24 mouse cellular contexts compared by ENCODE assay signal in the genomic region with DNA sequence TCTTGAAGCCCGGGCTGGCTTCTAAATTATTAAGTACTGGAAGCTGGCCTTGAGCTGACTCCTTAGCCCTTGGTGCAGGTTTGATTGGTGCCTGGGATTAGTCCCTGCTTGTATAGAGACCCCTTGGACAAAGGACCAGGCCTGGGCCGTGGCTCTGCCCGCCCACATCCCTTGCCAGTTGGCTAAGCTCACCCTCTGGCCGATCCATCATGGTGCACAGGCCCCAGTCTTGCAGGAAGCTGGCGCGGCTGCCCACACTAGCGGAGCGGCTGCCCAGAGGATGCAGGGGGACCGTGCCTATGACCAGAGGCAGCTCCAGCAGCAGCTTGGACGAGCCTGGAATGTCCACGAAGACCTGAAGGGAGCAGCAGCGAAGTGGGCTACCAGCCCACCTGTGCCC. TPM values are rescaled to one million over a fixed set of nuclear protein-coding genes. Genes with fewer than 3 reads are reported as not detected.
A peak's percentile ranks its signal among the peaks of the same experiment; 100 is the strongest.
DNase-seq lines count a peak whose midpoint lies in the region; ATAC-seq and TF ChIP-seq lines count a peak whose summit lies in the region.
"Had no signal": no experiment of that assay in that cellular context is flagged by ENCODE, and none has a peak within 500 bp of the region (broad histone marks: within the 10 kb centered on the region; RNA-seq: fewer than 3 reads in every experiment).

No protein-coding gene starts in this region.

- TF ChIP-seq CTCF in liver, embryonic 14.5 days (IDR thresholded peaks at IDR 0.05; ENCODE audit: low read depth) = no peak

- 88% methylated on average over 12 of the region's 12 CpGs for WGBS in midbrain, embryonic 10.5 days
- 88% methylated on average over 12 of the region's 12 CpGs for WGBS in midbrain, embryonic 13.5 days
- 89% methylated on average over 12 of the region's 12 CpGs for WGBS in liver, embryonic 14.5 days (ENCODE audit: insufficient replicate concordance)

- no peak overlapping the region for H3K4me2 ChIP-seq in midbrain, embryonic 13.5 days (replicated peaks)
- H3K4me2 ChIP-seq in liver, embryonic 14.5 days (ENCODE audit: low read depth) = peak overlapping the region; percentile 83
- H3K4me2 ChIP-seq: forebrain, embryonic 13.5 days; hindbrain, embryonic 15.5 days had no signal

- H3K27me3 ChIP-seq in midbrain, embryonic 10.5 days (ENCODE audit: low read depth, poor library complexity, severe bottlenecking) = no peaks in the 10 kb centered on the region
- H3K27me3 ChIP-seq in midbrain, embryonic 13.5 days = no peaks in the 10 kb centered on the region
- H3K27me3 ChIP-seq in liver, embryonic 14.5 days (ENCODE audit: control insufficient read depth, insufficient read depth, low read length) = no peaks in the 10 kb centered on the region
- H3K27me3 ChIP-seq: forebrain, embryonic 13.5 days; hindbrain, embryonic 15.5 days had no signal

- no peaks in the 10 kb centered on the region for H3K9me3 ChIP-seq in midbrain, embryonic 10.5 days (replicated peaks)
- H3K9me3 ChIP-seq in midbrain, embryonic 13.5 days = no peaks in the 10 kb centered on the region
- no peaks in the 10 kb centered on the region for H3K9me3 ChIP-seq in liver, embryonic 14.5 days (ENCODE audit: control insufficient read depth, low read length)
- H3K9me3 ChIP-seq: forebrain, embryonic 13.5 days; hindbrain, embryonic 15.5 days; limb, embryonic 10.5 days had no signal

- TF ChIP-seq EP300 in liver, embryonic 14.5 days (IDR thresholded peaks at IDR 0.05; ENCODE audit: low read depth) = no peak

- ATAC-seq in midbrain, embryonic 13.5 days = no peak
- no peak for ATAC-seq in liver, embryonic 14.5 days (ENCODE audit: insufficient read depth)
- ATAC-seq: forebrain, embryonic 13.5 days; lung, postnatal 0 days had no signal

- H3K36me3 ChIP-seq in midbrain, embryonic 10.5 days = peaks cover 22% of the 10 kb centered on the region
- H3K36me3 ChIP-seq in midbrain, embryonic 13.5 days = peaks cover 18% of the 10 kb centered on the region; the same call in 1 of the 2 replicates
- peaks cover 22% of the 10 kb centered on the region for H3K36me3 ChIP-seq in liver, embryonic 14.5 days (replicated peaks; ENCODE audit: control insufficient read depth, insufficient read depth, low read depth)
- H3K36me3 ChIP-seq: hindbrain, embryonic 15.5 days had no signal

- H3K27ac ChIP-seq in midbrain, embryonic 10.5 days (replicated peaks) = 0 out of 2 replicates have a peak overlapping the region, but pooled peaks have one; percentile 13
- no peak overlapping the region for H3K27ac ChIP-seq in midbrain, embryonic 13.5 days
- H3K27ac ChIP-seq in liver, embryonic 14.5 days = peak overlapping the region; percentile 81
- H3K27ac ChIP-seq: forebrain, embryonic 13.5 days; heart, adult 2 months; hindbrain, embryonic 15.5 days; kidney, postnatal 0 days; limb, embryonic 10.5 days had no signal

- peak; percentile 52 for DNase-seq in gastrocnemius, postnatal 25 days
- DNase-seq in gastrocnemius, adult 18-20 months (ENCODE audit: low spot score) = no peak
- DNase-seq in midbrain, embryonic 10.5 days (ENCODE audit: low spot score) = no peak
- DNase-seq in liver, embryonic 14.5 days (ENCODE audit: low read depth in 3 of 3, low spot score in 3 of 3) = no peak
- DNase-seq in Muller cell, postnatal 12 days (ENCODE audit: inconsistent ontology term) = no peak
- DNase-seq in embryo, embryonic 9.5 days (ENCODE audit: extremely low spot score) = no peak
- DNase-seq: adrenal gland, postnatal 14 days; cerebellum, adult 8-10 months; gastrocnemius, postnatal 36 days; heart, adult 2 months; heart, postnatal 36 days; kidney, adult 2 months; midbrain, embryonic 14.5 days; right cerebral cortex, postnatal 14 days; spleen, adult 18-20 months; thymus, postnatal 14 days had no signal

- 0 out of 2 replicates have a peak overlapping the region, but pooled peaks have one; percentile 14 for H3K4me3 ChIP-seq in midbrain, embryonic 10.5 days
- H3K4me3 ChIP-seq in midbrain, embryonic 13.5 days (replicated peaks) = no peak overlapping the region
- H3K4me3 ChIP-seq in liver, embryonic 14.5 days (ENCODE audit: insufficient read depth in 1 of 2, low read depth in 2 of 2, low read length in 2 of 2) = peak overlapping the region; percentile 2 to 27; a peak in 3 of 4 replicates
- H3K4me3 ChIP-seq: forebrain, embryonic 13.5 days; heart, adult 2 months; hindbrain, embryonic 15.5 days; limb, embryonic 10.5 days had no signal

- peaks cover 54% of the 10 kb centered on the region for H3K4me1 ChIP-seq in midbrain, embryonic 10.5 days
- peaks cover 30% of the 10 kb centered on the region for H3K4me1 ChIP-seq in midbrain, embryonic 13.5 days (replicated peaks)
- peaks cover 34 to 53% of the 10 kb centered on the region in 2 experiments for H3K4me1 ChIP-seq in liver, embryonic 14.5 days (replicated peaks; ENCODE audit: control insufficient read depth in 2 of 2, insufficient read depth in 2 of 2, low read length in 1 of 2)

- H3K9ac ChIP-seq in midbrain, embryonic 13.5 days (replicated peaks) = no peak overlapping the region; the same call in 1 of the 2 replicates
- peak overlapping the region; percentile 32 for H3K9ac ChIP-seq in liver, embryonic 14.5 days (replicated peaks)
- H3K9ac ChIP-seq: forebrain, embryonic 13.5 days; hindbrain, embryonic 15.5 days had no signal

RNA-seq across cellular contexts. Expression of a gene that starts 2.9 kb away (rescaled TPM):
- total RNA-seq in gastrocnemius, postnatal 25 days (2021) = 10 to 100 TPM; 21.7 to 39.3 TPM
- 100 to 1,000 TPM in 1 of 2 experiments, 10 to 100 TPM in 1; 58.3 to 202 TPM for total RNA-seq in gastrocnemius, adult 18-20 months (2021)
- 5.2 and 7.3 TPM in 2 replicates for polyA plus RNA-seq in midbrain, embryonic 10.5 days (2016; fragmentation: Nextera tagmentation; extraction: Ambion mirVana)
- polyA plus RNA-seq in midbrain, embryonic 13.5 days (2015; fragmentation: Nextera tagmentation; extraction: Ambion mirVana) = 7.7 and 10.5 TPM in 2 replicates
- 33.9 and 35.0 TPM in 2 replicates for polyA plus RNA-seq in liver, embryonic 14.5 days (2012; rRNA removed)
- 9.5 and 14.3 TPM in 2 replicates for polyA plus RNA-seq in liver, embryonic 14.5 days (2014; fragmentation: Nextera tagmentation; extraction: Ambion mirVana)

RNA-seq across cellular contexts. Expression of a gene that starts 26.4 kb away (rescaled TPM):
- 10 to 100 TPM; 11.8 to 14.4 TPM for total RNA-seq in gastrocnemius, postnatal 25 days (2021)
- total RNA-seq in gastrocnemius, adult 18-20 months (2021) = 10 to 100 TPM; 18.2 to 21.1 TPM
- 9.1 and 13.4 TPM in 2 replicates for polyA plus RNA-seq in midbrain, embryonic 10.5 days (2016; fragmentation: Nextera tagmentation; extraction: Ambion mirVana)
- 19.6 and 26.9 TPM in 2 replicates for polyA plus RNA-seq in midbrain, embryonic 13.5 days (2015; fragmentation: Nextera tagmentation; extraction: Ambion mirVana)
- 0.27 and 0.34 TPM in 2 replicates for polyA plus RNA-seq in liver, embryonic 14.5 days (2012; rRNA removed)
- polyA plus RNA-seq in liver, embryonic 14.5 days (2014; fragmentation: Nextera tagmentation; extraction: Ambion mirVana) = 0.08 and 0.17 TPM in 2 replicates

RNA-seq across cellular contexts. Expression of a gene that starts 28.4 kb away (rescaled TPM):
- total RNA-seq in gastrocnemius, postnatal 25 days (2021) = not detected
- under 1 TPM in 1 of 2 experiments, not detected in 1; 0.07 TPM for total RNA-seq in gastrocnemius, adult 18-20 months (2021)
- polyA plus RNA-seq in midbrain, embryonic 10.5 days (2016; fragmentation: Nextera tagmentation; extraction: Ambion mirVana) = 0.05 and 0.11 TPM in 2 replicates
- not detected in 2 replicates for polyA plus RNA-seq in midbrain, embryonic 13.5 days (2015; fragmentation: Nextera tagmentation; extraction: Ambion mirVana)
- 0.11 and 0.13 TPM in 2 replicates for polyA plus RNA-seq in liver, embryonic 14.5 days (2012; rRNA removed)
- polyA plus RNA-seq in liver, embryonic 14.5 days (2014; fragmentation: Nextera tagmentation; extraction: Ambion mirVana) = 0.18 and 0.39 TPM in 2 replicates
- total RNA-seq: adrenal gland, postnatal 14 days; heart, adult 2 months; heart, postnatal 36 days had no signal
- polyA plus RNA-seq: heart, embryonic 14.5 days; hindbrain, embryonic 15.5 days; limb, embryonic 10.5 days; neural tube, embryonic 11.5 days had no signal

RNA-seq across cellular contexts. Expression of a gene that starts 31.8 kb away (rescaled TPM):
- total RNA-seq in gastrocnemius, postnatal 25 days (2021) = 1 to 10 TPM; 2.4 to 3.4 TPM
- total RNA-seq in gastrocnemius, adult 18-20 months (2021) = 1 to 10 TPM; 2.7 TPM
- 9.8 and 12.1 TPM in 2 replicates for polyA plus RNA-seq in midbrain, embryonic 10.5 days (2016; fragmentation: Nextera tagmentation; extraction: Ambion mirVana)
- polyA plus RNA-seq in midbrain, embryonic 13.5 days (2015; fragmentation: Nextera tagmentation; extraction: Ambion mirVana) = 14.6 and 18.3 TPM in 2 replicates
- polyA plus RNA-seq in liver, embryonic 14.5 days (2012; rRNA removed) = 11.1 and 13.0 TPM in 2 replicates
- 5.4 and 6.3 TPM in 2 replicates for polyA plus RNA-seq in liver, embryonic 14.5 days (2014; fragmentation: Nextera tagmentation; extraction: Ambion mirVana)

RNA-seq across cellular contexts. Expression of a gene that starts 37.1 kb away (rescaled TPM):
- total RNA-seq in gastrocnemius, postnatal 25 days (2021) = 10 to 100 TPM; 58.3 to 58.8 TPM
- 10 to 100 TPM; 72.6 to 76.5 TPM for total RNA-seq in gastrocnemius, adult 18-20 months (2021)
- polyA plus RNA-seq in midbrain, embryonic 10.5 days (2016; fragmentation: Nextera tagmentation; extraction: Ambion mirVana) = 180 and 183 TPM in 2 replicates
- polyA plus RNA-seq in midbrain, embryonic 13.5 days (2015; fragmentation: Nextera tagmentation; extraction: Ambion mirVana) = 160 TPM in 2 replicates
- polyA plus RNA-seq in liver, embryonic 14.5 days (2012; rRNA removed) = 20.4 and 34.3 TPM in 2 replicates
- 54.1 and 56.3 TPM in 2 replicates for polyA plus RNA-seq in liver, embryonic 14.5 days (2014; fragmentation: Nextera tagmentation; extraction: Ambion mirVana)
